Comparison of ENCODE assay signal across 22 mouse cellular contexts in the genomic region with DNA sequence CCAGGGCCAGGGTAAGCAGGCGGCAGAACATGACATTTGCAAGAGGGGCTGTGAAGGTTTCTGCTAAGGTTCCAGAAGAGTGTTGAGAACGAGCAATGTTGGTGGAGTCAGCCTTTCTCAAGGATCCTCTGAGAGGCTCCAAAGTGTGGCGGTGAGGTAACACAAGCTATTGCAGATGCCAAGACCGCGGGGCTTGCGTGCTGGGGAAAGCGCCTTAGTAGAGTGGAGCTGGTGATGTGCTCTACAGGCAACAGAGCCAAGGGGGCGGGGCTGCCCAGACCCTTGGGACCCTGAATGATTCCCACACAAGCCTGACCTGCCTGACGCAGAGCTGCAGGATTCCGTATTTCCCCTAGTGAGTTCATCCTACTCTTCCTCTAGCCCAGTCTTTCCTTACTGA.
DNase-seq lines count a peak whose midpoint lies in the region; TF ChIP-seq lines count a peak whose summit lies in the region.
"Had no signal": no experiment of that assay in that cellular context is flagged by ENCODE, and none has a peak within 500 bp of the region (broad histone marks: within the 10 kb centered on the region; RNA-seq: fewer than 3 reads in every experiment).

No protein-coding gene starts in this region.

- H3K27ac ChIP-seq in left cerebral cortex, adult 2 months: no peak overlapping the region
- no peak overlapping the region for H3K27ac ChIP-seq in ES-E14 (ENCODE audit: insufficient read depth, low read depth, low read length, poor library complexity, severe bottlenecking)
- H3K27ac ChIP-seq: embryonic facial prominence, embryonic 12.5 days; forebrain, embryonic 12.5 days; hindbrain, embryonic 12.5 days; limb, embryonic 13.5 days; liver, embryonic 12.5 days; midbrain, embryonic 12.5 days had no signal

- TF ChIP-seq POLR2A in brain, embryonic 14.5 days (IDR thresholded peaks at IDR 0.05; ENCODE audit: borderline replicate concordance, extremely low read depth, insufficient read depth, insufficient read length, poor library complexity, severe bottlenecking): no peak

- H3K4me3 ChIP-seq in left cerebral cortex, adult 2 months: no peak overlapping the region
- H3K4me3 ChIP-seq in ES-E14 (ENCODE audit: insufficient read depth in 1 of 2, low read depth in 1 of 2, low read length in 2 of 2, poor library complexity in 1 of 2, severe bottlenecking in 1 of 2): peak overlapping the region; percentile 10 to 28; a peak in 2 of 4 replicates
- H3K4me3 ChIP-seq: embryonic facial prominence, embryonic 12.5 days; forebrain, embryonic 12.5 days; heart, embryonic 12.5 days; hindbrain, embryonic 12.5 days; limb, embryonic 13.5 days; liver, embryonic 12.5 days; midbrain, embryonic 12.5 days had no signal

- DNase-seq in left cerebral cortex, postnatal 4 days: peak; percentile 21
- no peak for DNase-seq in left cerebral cortex, adult 2 months (ENCODE audit: extremely low spot score in 1 of 2, low spot score in 2 of 2)
- peak; percentile 49 for DNase-seq in testis, postnatal 10 days (ENCODE audit: low spot score)
- no peak for DNase-seq in testis, postnatal 14 days (ENCODE audit: low spot score)
- DNase-seq in ES-E14 (ENCODE audit: low read depth, low spot score): no peak
- peak; percentile 8 for DNase-seq in brain, embryonic 14.5 days (ENCODE audit: low read depth)
- DNase-seq in ovary, postnatal 10 days (ENCODE audit: low spot score): no peak
- DNase-seq: adrenal gland, postnatal 36 days; cerebellum, adult 11 months; kidney, postnatal 25 days; layer of hippocampus, postnatal 36 days; lung, adult 18-20 months; retina, postnatal 1 day; right cerebral cortex, postnatal 25 days; spleen, adult 18-20 months had no signal

- intact Hi-C loops in left cerebral cortex, postnatal 4 days (cut with DNase I): no loop called here
- intact Hi-C loops in left cerebral cortex, adult 2 months (cut with DNase I): no loop called here

- in situ Hi-C loops in ES-E14 (cut with MboI; ENCODE audit: low sequenced_read_pairs in 2 of 2, unreplicated experiment in 2 of 2): no loop called here

- no peaks in the 10 kb centered on the region for H3K4me1 ChIP-seq in ES-E14 (ENCODE audit: control insufficient read depth in 2 of 2, insufficient read depth in 2 of 2, low read length in 2 of 2, poor library complexity in 1 of 2)
- H3K4me1 ChIP-seq: embryonic facial prominence, embryonic 12.5 days; heart, embryonic 12.5 days; hindbrain, embryonic 12.5 days; limb, embryonic 13.5 days; liver, embryonic 12.5 days; midbrain, embryonic 12.5 days had no signal

- H3K36me3 ChIP-seq in ES-E14 (ENCODE audit: control insufficient read depth, insufficient read depth, low read length, poor library complexity, severe bottlenecking): no peaks in the 10 kb centered on the region
- H3K36me3 ChIP-seq: embryonic facial prominence, embryonic 12.5 days; forebrain, embryonic 12.5 days; heart, embryonic 12.5 days; hindbrain, embryonic 12.5 days; limb, embryonic 13.5 days; liver, embryonic 12.5 days; midbrain, embryonic 12.5 days had no signal

- no peak overlapping the region for H3K9ac ChIP-seq in ES-E14 (ENCODE audit: insufficient read depth, low read depth, low read length, poor library complexity, severe bottlenecking)
- H3K9ac ChIP-seq: embryonic facial prominence, embryonic 12.5 days; forebrain, embryonic 12.5 days; heart, embryonic 12.5 days; hindbrain, embryonic 12.5 days; limb, embryonic 13.5 days; liver, embryonic 12.5 days; midbrain, embryonic 12.5 days had no signal

- H3K9me3 ChIP-seq in ES-E14 (ENCODE audit: control insufficient read depth, insufficient read depth, low read depth, low read length): no peaks in the 10 kb centered on the region
- H3K9me3 ChIP-seq: embryonic facial prominence, embryonic 12.5 days; forebrain, embryonic 12.5 days; heart, embryonic 12.5 days; hindbrain, embryonic 12.5 days; limb, embryonic 13.5 days; liver, embryonic 12.5 days; midbrain, embryonic 12.5 days had no signal

- no peak for TF ChIP-seq CTCF in left cerebral cortex, adult 2 months (IDR thresholded peaks at IDR 0.05)
- no peak for TF ChIP-seq CTCF in brain, embryonic 14.5 days (IDR thresholded peaks at IDR 0.05; ENCODE audit: borderline replicate concordance, extremely low read depth, insufficient read depth, insufficient read length)

TF ChIP-seq in ES-E14, 5 proteins besides CTCF, POLR2A, EP300 and RAD21:
- TF ChIP-seq ZC3H11A (IDR thresholded peaks at IDR 0.05; ENCODE audit: borderline replicate concordance, low read depth, low read length) (no peak), MAFK (IDR thresholded peaks at IDR 0.05; ENCODE audit: insufficient read depth, low read depth, low read length) (no peak), HCFC1 (IDR thresholded peaks at IDR 0.05; ENCODE audit: borderline replicate concordance, insufficient read depth, low read length) (no peak), ZNF384 (IDR thresholded peaks at IDR 0.05; ENCODE audit: low read depth, low read length) (no peak), CHD2 (IDR thresholded peaks at IDR 0.05; ENCODE audit: low read depth, low read length) (no peak)

Comparison
In these comparisons a context has a peak if more than half of its experiments do, and no peak if none do; other contexts are left out.
1. DNase-seq: peak in left cerebral cortex, postnatal 4 days (single experiment), testis, postnatal 10 days (single experiment) and brain, embryonic 14.5 days (single experiment); none in left cerebral cortex, adult 2 months (0 of 2), testis, postnatal 14 days (single experiment), ES-E14 (single experiment) and ovary, postnatal 10 days (single experiment).